Mouse (Mus musculus): Measurements from ENCODE around the gene Etfbkmt.
A peak's percentile ranks its signal among the peaks of the same experiment; 100 is the strongest.
"Not testable (repeated sequence)": the region's sequence is repeated elsewhere in the genome, so short reads cannot be mapped to it uniquely, and the experiment has no call there.

Etfbkmt gene

GRCm38 (mm10) chr6:149134391-149135150 is 5.1 kb upstream of the Etfbkmt start:
- DNase-seq (ENCODE audit: low spot score): no peak

GRCm38 (mm10) chr6:149135631-149136030 is 4.0 kb upstream of the Etfbkmt start:
- DNase-seq (ENCODE audit: low spot score): no peak

- no peak for DNase-seq (ENCODE audit: low spot score)
Observed at GRCm38 (mm10) chr6:149137936-149138335, 1.7 kb upstream of the Etfbkmt start.

DNA sequence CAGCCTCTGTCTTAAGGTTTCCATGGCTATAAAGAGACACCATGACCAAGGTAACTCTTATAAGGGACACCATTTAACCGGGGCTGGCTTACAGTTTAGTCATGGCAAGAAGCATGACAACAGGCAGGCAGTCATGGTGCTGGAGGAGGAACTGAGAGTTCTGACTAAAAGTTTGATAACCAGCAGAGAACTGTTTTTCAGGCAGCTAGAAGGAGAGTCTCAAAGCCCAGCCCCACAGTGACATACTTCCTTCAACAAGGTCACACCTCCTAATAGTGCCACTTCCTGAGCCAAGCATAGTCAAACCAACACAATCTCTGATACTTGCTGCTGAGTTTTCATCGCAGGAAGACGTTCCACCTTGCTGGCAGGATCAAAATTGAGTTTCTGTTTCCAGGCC is 638 bp upstream of the Etfbkmt start:
- DNase-seq (ENCODE audit: low spot score): no peak

DNA sequence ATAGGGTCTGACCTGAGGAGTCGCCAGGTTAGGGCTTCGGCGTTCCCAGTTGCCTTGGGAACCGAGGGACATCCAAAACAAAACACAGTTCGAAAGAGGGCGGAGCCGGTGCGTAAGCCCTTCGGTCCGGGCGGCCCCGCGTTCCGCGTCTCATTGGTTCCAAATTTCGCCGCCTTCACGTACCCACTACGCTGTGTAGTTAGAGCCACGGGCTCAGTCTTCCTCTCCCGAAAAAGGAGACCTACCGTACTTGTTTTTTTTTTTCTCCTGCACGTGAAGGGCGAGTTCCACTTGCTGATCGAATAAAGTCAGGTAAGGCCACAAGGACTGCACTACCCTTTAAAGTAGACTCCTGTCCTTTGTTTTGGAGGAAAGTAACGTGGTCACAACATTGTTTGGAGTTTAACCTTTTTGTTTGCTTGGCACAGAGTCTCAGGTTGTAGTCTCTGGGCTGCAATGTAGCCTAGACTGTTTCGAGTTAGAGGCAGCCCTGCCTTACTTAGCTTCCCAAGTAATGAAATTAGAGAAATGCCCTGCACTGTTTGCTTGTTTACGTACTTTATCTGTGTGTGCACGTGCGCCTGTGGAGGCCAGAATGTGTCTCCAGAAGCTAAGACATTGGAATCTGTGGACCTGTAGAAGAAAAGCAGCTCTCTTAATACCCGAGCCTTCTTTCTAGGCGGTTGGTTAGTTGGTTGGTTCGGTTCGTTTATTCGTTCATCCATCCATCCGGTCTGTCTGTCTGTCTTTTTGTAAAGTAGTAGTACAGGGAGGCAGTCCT is 1.9 kb downstream of the Etfbkmt start:
- DNase-seq (ENCODE audit: low spot score): peak; percentile 75

GRCm38 (mm10) chr6:149145143-149145542 is 5.5 kb downstream of the Etfbkmt start:
- no peak for DNase-seq (ENCODE audit: low spot score)

- DNase-seq (ENCODE audit: low spot score): no peak
Observed at GRCm38 (mm10) chr6:149148436-149149229, 9.0 kb downstream of the Etfbkmt start.

DNA sequence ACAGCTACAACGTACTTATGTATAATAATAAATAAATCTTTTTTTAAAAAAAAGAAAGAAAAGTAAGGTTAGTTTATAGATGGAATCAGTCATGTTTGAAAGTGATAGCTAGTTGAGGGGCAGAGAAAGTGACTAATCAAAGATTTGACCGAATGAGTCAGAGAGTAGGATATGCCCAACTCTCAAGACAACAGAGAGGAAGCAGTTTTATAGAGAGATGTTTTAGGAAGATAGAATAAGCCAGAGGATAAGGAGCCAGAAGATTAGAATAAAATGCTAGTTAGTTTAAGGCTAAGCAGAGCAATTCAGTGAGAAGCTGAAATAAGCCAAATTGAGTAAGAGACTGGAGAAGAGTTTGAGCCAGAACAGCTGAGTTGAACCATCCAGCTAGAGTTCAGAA is 12.5 kb downstream of the Etfbkmt start:
- no peak for DNase-seq (ENCODE audit: low spot score)

DNA sequence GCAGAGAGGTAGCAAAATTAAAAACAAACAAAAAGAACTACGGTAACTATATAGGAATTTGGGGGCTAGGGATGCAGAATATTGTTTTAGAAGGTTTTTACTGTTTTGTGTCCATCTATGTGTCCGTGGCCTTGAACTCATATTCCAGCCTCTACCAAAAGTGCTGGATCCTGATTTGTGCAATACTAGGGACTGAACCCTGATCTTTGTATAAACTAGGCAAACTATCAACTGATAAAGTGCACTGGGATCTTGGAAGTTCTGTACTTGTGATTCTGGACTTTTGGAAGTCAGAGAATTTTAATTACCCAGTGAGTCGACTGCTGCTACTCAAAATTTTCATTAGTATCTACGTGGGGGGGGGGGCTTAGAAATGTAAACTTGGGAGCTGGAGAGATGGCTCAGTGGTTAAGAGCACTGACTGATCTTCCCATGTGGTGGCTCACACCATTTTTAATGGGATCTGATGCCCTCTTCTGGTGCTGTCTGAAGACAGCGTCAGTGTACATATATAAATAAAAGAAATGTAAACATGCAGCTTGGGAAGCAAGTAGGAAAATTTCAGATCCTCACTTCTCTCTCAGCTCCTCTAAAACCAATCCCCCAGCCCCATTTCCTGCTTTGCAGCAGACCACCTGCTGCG is 13.9 kb downstream of the Etfbkmt start:
- DNase-seq (ENCODE audit: low spot score): no peak

GRCm38 (mm10) chr6:149154116-149155030 is 14.7 kb downstream of the Etfbkmt start:
- no peak for DNase-seq (ENCODE audit: low spot score)

GRCm38 (mm10) chr6:149155031-149155841 is 15.6 kb downstream of the Etfbkmt start:
- no peak for DNase-seq (ENCODE audit: low spot score)

DNA sequence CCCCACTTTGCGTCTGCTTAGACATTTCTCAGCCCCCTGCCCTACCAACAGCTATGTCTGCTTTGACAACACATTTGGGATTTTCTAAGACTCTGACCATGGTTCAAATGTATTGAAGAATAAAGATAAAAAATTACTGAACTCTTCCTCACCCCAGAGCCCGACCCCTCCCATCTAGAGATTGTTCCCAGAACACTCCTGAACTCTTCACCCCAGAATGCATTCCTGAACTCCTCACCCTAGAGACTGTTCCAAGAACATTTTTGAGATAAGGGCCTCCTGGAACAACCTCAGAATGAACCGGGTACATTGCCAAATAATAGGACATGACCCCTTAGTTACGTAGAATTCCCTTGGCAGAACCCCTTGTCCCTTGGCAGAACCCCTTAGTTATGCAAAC is 27.4 kb downstream of the Etfbkmt start:
- not testable (repeated sequence) for DNase-seq (ENCODE audit: low spot score)

- no peak for DNase-seq (ENCODE audit: low spot score)
Observed at GRCm38 (mm10) chr6:149167672-149168071, 28.0 kb downstream of the Etfbkmt start.

DNA sequence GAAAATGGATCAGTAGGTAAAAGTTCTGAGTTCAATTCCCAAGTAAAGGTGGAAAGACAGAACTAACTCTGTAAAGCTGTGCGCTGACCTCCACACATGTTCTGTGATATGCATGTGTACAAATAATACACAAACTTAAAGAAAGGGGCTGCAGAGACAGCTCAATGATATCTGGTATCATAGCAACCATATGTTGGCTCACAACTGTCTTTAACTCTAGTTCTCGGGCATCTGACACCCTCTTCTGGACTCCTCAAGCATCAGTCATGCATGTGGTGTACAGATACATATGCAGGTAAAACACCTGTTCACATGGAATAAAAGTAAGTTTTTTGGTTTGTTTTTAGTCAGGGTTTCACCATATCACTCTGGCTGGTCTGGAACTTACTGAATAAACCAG is 28.8 kb downstream of the Etfbkmt start:
- DNase-seq (ENCODE audit: low spot score): no peak

DNA sequence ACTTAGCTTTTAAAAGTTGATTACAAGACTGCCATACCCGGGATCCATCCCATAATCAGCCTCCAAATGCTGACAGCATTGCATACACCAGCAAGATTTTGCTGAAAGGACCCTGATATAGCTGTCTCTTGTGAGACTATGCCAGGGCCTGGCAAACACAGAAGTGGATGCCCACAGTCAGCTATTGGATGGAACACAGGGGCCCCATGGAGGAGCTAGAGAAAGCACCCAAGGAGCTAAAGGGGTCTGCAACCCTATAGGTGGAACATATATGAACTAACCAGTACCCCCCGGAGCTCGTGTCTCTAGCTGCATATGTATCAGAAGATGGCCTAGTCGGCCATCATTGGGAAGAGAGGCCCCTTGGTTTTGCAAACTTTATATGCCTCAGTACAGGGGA is 30.3 kb downstream of the Etfbkmt start:
- not testable (repeated sequence) for DNase-seq (ENCODE audit: low spot score)

- DNase-seq (ENCODE audit: low spot score): no peak
Observed at GRCm38 (mm10) chr6:149173831-149174625, 34.4 kb downstream of the Etfbkmt start.

DNA sequence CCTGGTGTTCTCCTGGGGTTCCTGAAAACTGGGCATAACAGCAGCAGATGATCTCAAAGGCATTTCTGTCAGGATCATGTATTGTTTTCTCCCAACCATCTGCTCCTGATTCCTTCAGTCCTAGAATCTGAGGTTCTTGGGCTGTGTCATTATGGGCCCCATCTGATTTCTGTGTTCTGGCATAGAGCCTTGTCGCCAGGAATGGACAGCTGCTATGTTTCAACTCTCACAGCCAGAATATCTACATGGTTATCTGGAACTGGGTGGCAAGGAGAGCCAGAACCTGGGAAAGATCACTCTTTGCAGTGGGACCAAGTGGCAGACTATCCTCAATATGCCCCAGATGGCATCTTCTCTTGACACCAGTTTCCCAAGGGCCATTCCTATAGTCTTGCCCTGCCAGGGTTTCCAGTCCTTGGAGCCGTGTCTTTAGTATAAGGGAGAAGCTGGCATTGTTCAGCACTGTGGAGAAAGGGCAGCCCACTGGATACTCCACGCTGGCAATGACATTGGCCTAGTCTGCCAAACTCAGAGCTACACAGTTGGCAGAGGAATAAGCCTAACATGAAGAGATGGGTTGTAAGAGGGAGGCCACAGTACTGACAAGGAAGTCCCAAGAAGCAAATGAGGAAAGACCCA is 35.4 kb downstream of the Etfbkmt start:
- DNase-seq (ENCODE audit: low spot score): no peak

- DNase-seq (ENCODE audit: low spot score): no peak
Observed at GRCm38 (mm10) chr6:149179064-149179463, 39.4 kb downstream of the Etfbkmt start.

- DNase-seq (ENCODE audit: low spot score): no peak
Observed at GRCm38 (mm10) chr6:149184007-149184406, 44.4 kb downstream of the Etfbkmt start.

Data from ovary, postnatal 14 days (tissue).